Comparison of ENCODE assay signal across 8 mouse cellular contexts in genomic region chr3:131245766-131246578, GRCm38 (mm10). TPM values are rescaled to one million over a fixed set of nuclear protein-coding genes. Genes with fewer than 3 reads are reported as not detected.
DNase-seq lines count a peak whose midpoint lies in the region; ATAC-seq and TF ChIP-seq lines count a peak whose summit lies in the region.

No protein-coding gene starts in this region.

- no peak for TF ChIP-seq POLR2A in CH12.LX (IDR thresholded peaks at IDR 0.05; ENCODE audit: low read depth, low read length)
- TF ChIP-seq POLR2A in bone marrow macrophage, adult 2 months (IDR thresholded peaks at IDR 0.05; ENCODE audit: borderline replicate concordance, low read depth, low read length): no peak
- TF ChIP-seq POLR2A in embryonic fibroblast, embryonic 13.5 days (IDR thresholded peaks at IDR 0.05; ENCODE audit: low read depth, low read length): no peak

- no peaks in the 10 kb centered on the region for H3K79me2 ChIP-seq in CH12.LX (replicated peaks; ENCODE audit: control insufficient read depth, extremely low read depth, insufficient read depth, poor library complexity, severe bottlenecking)

- peak; percentile 59 to 90 for TF ChIP-seq CTCF in CH12.LX (conservative IDR thresholded peaks at IDR 0.05 in 1 of 2, IDR thresholded peaks at IDR 0.05 in 1 of 2; ENCODE audit: low read depth in 2 of 2, low read length in 2 of 2)
- peak; percentile 34 for TF ChIP-seq CTCF in bone marrow macrophage, adult 2 months (IDR thresholded peaks at IDR 0.05; ENCODE audit: low read depth, low read length)
- TF ChIP-seq CTCF in embryonic fibroblast, embryonic 13.5 days (IDR thresholded peaks at IDR 0.05; ENCODE audit: borderline replicate concordance, insufficient read depth, low read length): peak; percentile 92
- TF ChIP-seq CTCF in liver, embryonic 14.5 days (IDR thresholded peaks at IDR 0.05; ENCODE audit: low read depth): peak; percentile 80

- dilution Hi-C loops in CH12.LX (cut with MboI; ENCODE audit: extremely low pct_ligation_motif_present, extremely low pct_unique_long_range_greater_than_20kb, low sequenced_read_pairs): no loop called here

- no peak; the same call in 1 of the 2 replicates for ATAC-seq in heart, embryonic 15.5 days (replicated peaks; ENCODE audit: insufficient number of reproducible peaks, insufficient read depth, low FRiP score, low read depth)
- ATAC-seq in liver, embryonic 14.5 days (ENCODE audit: insufficient read depth): peak; percentile 26; the same call in 1 of the 2 replicates
- ATAC-seq in neural tube, embryonic 14.5 days (ENCODE audit: low read depth): peak; percentile 54; the same call in 1 of the 2 replicates

- no peaks in the 10 kb centered on the region for H3K27me3 ChIP-seq in CH12.LX (replicated peaks)
- H3K27me3 ChIP-seq in heart, embryonic 15.5 days: no peaks in the 10 kb centered on the region
- H3K27me3 ChIP-seq in liver, embryonic 14.5 days (ENCODE audit: control insufficient read depth, insufficient read depth, low read length): no peaks in the 10 kb centered on the region
- H3K27me3 ChIP-seq in neural tube, embryonic 14.5 days (ENCODE audit: control insufficient read depth, insufficient read depth, low read length): no peaks in the 10 kb centered on the region

- H3K4me1 ChIP-seq in CH12.LX (ENCODE audit: control insufficient read depth in 1 of 2, insufficient read depth in 2 of 2): peaks cover 4 to 60% of the 10 kb centered on the region in 2 experiments; a peak in 2 of 4 replicates
- H3K4me1 ChIP-seq in bone marrow macrophage, adult 2 months (ENCODE audit: control insufficient read depth, insufficient read depth, low read length): no peaks in the 10 kb centered on the region
- H3K4me1 ChIP-seq in embryonic fibroblast, embryonic 13.5 days (ENCODE audit: control insufficient read depth, insufficient read depth, low read length): no peaks in the 10 kb centered on the region
- H3K4me1 ChIP-seq in heart, embryonic 15.5 days (replicated peaks): peaks cover 29% of the 10 kb centered on the region
- H3K4me1 ChIP-seq in liver, embryonic 14.5 days (replicated peaks; ENCODE audit: control insufficient read depth in 2 of 2, insufficient read depth in 2 of 2, low read length in 1 of 2): no peaks in the 10 kb centered on the region
- H3K4me1 ChIP-seq in neural tube, embryonic 14.5 days (ENCODE audit: control insufficient read depth, insufficient read depth, low read length): no peaks in the 10 kb centered on the region

- H3K36me3 ChIP-seq in CH12.LX (replicated peaks in 1 of 2; ENCODE audit: control insufficient read depth in 1 of 2, insufficient read depth in 1 of 2, low read length in 1 of 2): peaks cover 6 to 62% of the 10 kb centered on the region in 2 experiments
- H3K36me3 ChIP-seq in heart, embryonic 15.5 days: peaks cover 44% of the 10 kb centered on the region
- H3K36me3 ChIP-seq in liver, embryonic 14.5 days (replicated peaks; ENCODE audit: control insufficient read depth, insufficient read depth, low read depth): no peaks in the 10 kb centered on the region
- no peaks in the 10 kb centered on the region for H3K36me3 ChIP-seq in neural tube, embryonic 14.5 days (ENCODE audit: control insufficient read depth, insufficient read depth, low read length)

- no peaks in the 10 kb centered on the region for H3K9me3 ChIP-seq in CH12.LX (replicated peaks; ENCODE audit: low read length)
- no peaks in the 10 kb centered on the region for H3K9me3 ChIP-seq in heart, embryonic 15.5 days (replicated peaks)
- no peaks in the 10 kb centered on the region for H3K9me3 ChIP-seq in liver, embryonic 14.5 days (ENCODE audit: control insufficient read depth, low read length)
- H3K9me3 ChIP-seq in neural tube, embryonic 14.5 days (ENCODE audit: control insufficient read depth, low read length): no peaks in the 10 kb centered on the region

- no peak for TF ChIP-seq EP300 in CH12.LX (IDR thresholded peaks at IDR 0.05; ENCODE audit: low read length)
- TF ChIP-seq EP300 in liver, embryonic 14.5 days (IDR thresholded peaks at IDR 0.05; ENCODE audit: low read depth): no peak

- peak; percentile 75 for DNase-seq in CH12.LX (ENCODE audit: extremely low read depth)
- peak; percentile 78 for DNase-seq in kidney, postnatal 14 days
- peak; percentile 22 to 29 (median 23) for DNase-seq in liver, embryonic 14.5 days (ENCODE audit: low read depth in 3 of 3, low spot score in 3 of 3)
- DNase-seq in thymus, postnatal 0 days (ENCODE audit: low spot score): peak; percentile 78

- no peak overlapping the region for H3K4me2 ChIP-seq in CH12.LX (ENCODE audit: insufficient read depth, low read depth, poor library complexity, severe bottlenecking)
- H3K4me2 ChIP-seq in heart, embryonic 15.5 days: no peak overlapping the region
- no peak overlapping the region for H3K4me2 ChIP-seq in liver, embryonic 14.5 days (ENCODE audit: low read depth)
- H3K4me2 ChIP-seq in neural tube, embryonic 14.5 days (ENCODE audit: low read depth, low read length): no peak overlapping the region

- H3K4me3 ChIP-seq in CH12.LX (replicated peaks in 1 of 3; ENCODE audit: low read depth in 2 of 3, low read length in 2 of 3, poor library complexity in 1 of 3): no peak overlapping the region
- no peak overlapping the region for H3K4me3 ChIP-seq in bone marrow macrophage, adult 2 months (ENCODE audit: insufficient read depth, low read length)
- H3K4me3 ChIP-seq in embryonic fibroblast, embryonic 13.5 days (ENCODE audit: insufficient read depth, low read length): no peak overlapping the region
- H3K4me3 ChIP-seq in heart, embryonic 15.5 days: no peak overlapping the region
- no peak overlapping the region for H3K4me3 ChIP-seq in liver, embryonic 14.5 days (ENCODE audit: insufficient read depth in 1 of 2, low read depth in 2 of 2, low read length in 2 of 2)
- no peak overlapping the region for H3K4me3 ChIP-seq in neural tube, embryonic 14.5 days (ENCODE audit: low read depth, low read length)

- no peak overlapping the region for H3K27ac ChIP-seq in CH12.LX (ENCODE audit: insufficient read depth, low read depth)
- H3K27ac ChIP-seq in bone marrow macrophage, adult 2 months (ENCODE audit: insufficient read depth, low read depth, low read length): no peak overlapping the region
- H3K27ac ChIP-seq in embryonic fibroblast, embryonic 13.5 days (ENCODE audit: insufficient read depth, low read length): no peak overlapping the region
- peak overlapping the region; percentile 68 for H3K27ac ChIP-seq in heart, embryonic 15.5 days
- no peak overlapping the region for H3K27ac ChIP-seq in liver, embryonic 14.5 days
- H3K27ac ChIP-seq in neural tube, embryonic 14.5 days (ENCODE audit: low read depth, low read length): no peak overlapping the region

- WGBS in heart, embryonic 15.5 days: 54% methylated on average over 11 of the region's 11 CpGs
- 47% methylated on average over 11 of the region's 11 CpGs for WGBS in liver, embryonic 14.5 days (ENCODE audit: insufficient replicate concordance)
- WGBS in neural tube, embryonic 14.5 days: 58% methylated on average over 11 of the region's 11 CpGs

- H3K9ac ChIP-seq in CH12.LX (ENCODE audit: insufficient read depth, low read depth): no peak overlapping the region
- H3K9ac ChIP-seq in heart, embryonic 15.5 days: no peak overlapping the region
- H3K9ac ChIP-seq in liver, embryonic 14.5 days (replicated peaks): no peak overlapping the region
- H3K9ac ChIP-seq in neural tube, embryonic 14.5 days (replicated peaks; ENCODE audit: low read depth, low read length): no peak overlapping the region

- in situ Hi-C loops in CH12.LX (cut with MboI; ENCODE audit: low pct_ligation_motif_present, low pct_unique_long_range_greater_than_20kb, low sequenced_read_pairs): loop anchor here (10.0 kb wide), 1 partner anchor 511 kb away; the partner anchor contains the start of gene Rpl34

- TF ChIP-seq RAD21 in CH12.LX (IDR thresholded peaks at IDR 0.05; ENCODE audit: low read depth, low read length): peak; percentile 85

TF ChIP-seq in CH12.LX, 34 proteins besides CTCF, POLR2A, EP300 and RAD21 (continues in another document):
- no peak for TF ChIP-seq PAX5 (IDR thresholded peaks at IDR 0.05; ENCODE audit: low read length)
- TF ChIP-seq ZNF384 (IDR thresholded peaks at IDR 0.05; ENCODE audit: low read depth, low read length): no peak
- peak; percentile 94 for TF ChIP-seq CHD2 (IDR thresholded peaks at IDR 0.05; ENCODE audit: low read length)
- TF ChIP-seq ZMIZ1 (IDR thresholded peaks at IDR 0.05; ENCODE audit: low read depth, low read length): no peak
- peak; percentile 64 for TF ChIP-seq SMC3 (IDR thresholded peaks at IDR 0.05; ENCODE audit: low read depth, low read length)
- TF ChIP-seq CHD1 (IDR thresholded peaks at IDR 0.05; ENCODE audit: low read depth, low read length): no peak
- no peak for TF ChIP-seq MYC (IDR thresholded peaks at IDR 0.05; ENCODE audit: low read depth, low read length)
- TF ChIP-seq NELFE (IDR thresholded peaks at IDR 0.05; ENCODE audit: low read depth, low read length): no peak

RNA-seq across cellular contexts. Expression of gene Hadh, which starts 25.9 kb away (rescaled TPM):
- 46.9 and 49.5 TPM in 2 replicates for total RNA-seq in CH12.LX (2012; rRNA removed)
- total RNA-seq in CH12.LX (2014; rRNA removed): 41.0 and 42.3 TPM in 2 replicates
- 65.2 and 73.4 TPM in 2 replicates for polyA plus RNA-seq in CH12.LX (2012; ENCODE audit: insufficient read length, low read depth)
- 41.0 and 44.0 TPM in 2 replicates for polyA plus RNA-seq in bone marrow macrophage, adult 2 months (2012; ENCODE audit: insufficient read depth, insufficient read length, missing spikeins)
- 53.8 and 69.1 TPM in 2 replicates for polyA plus RNA-seq in embryonic fibroblast, embryonic 13.5 days (2011; ENCODE audit: insufficient read length, low read depth, missing spikeins)
- polyA plus RNA-seq in heart, embryonic 15.5 days (2015; fragmentation: Nextera tagmentation; extraction: Ambion mirVana): 155 and 189 TPM in 2 replicates
- polyA plus RNA-seq in liver, embryonic 14.5 days (2012; rRNA removed): 61.1 and 78.3 TPM in 2 replicates
- 98.0 and 109 TPM in 2 replicates for polyA plus RNA-seq in liver, embryonic 14.5 days (2014; fragmentation: Nextera tagmentation; extraction: Ambion mirVana)
- 18.4 and 30.6 TPM in 2 replicates for polyA plus RNA-seq in neural tube, embryonic 14.5 days (2014; fragmentation: Nextera tagmentation; extraction: Ambion mirVana)
- polyA plus RNA-seq in thymus, postnatal 0 days (2015; fragmentation: Nextera tagmentation; extraction: Ambion mirVana): 89.3 and 94.8 TPM in 2 replicates

RNA-seq across cellular contexts. Expression of gene Cyp2u1, which starts 57.1 kb away (rescaled TPM):
- total RNA-seq in CH12.LX (2012; rRNA removed) (1.3 and 2.0 TPM in 2 replicates), CH12.LX (2014; rRNA removed) (0.50 and 0.60 TPM in 2 replicates)
- polyA plus RNA-seq in CH12.LX (2012; ENCODE audit: insufficient read length, low read depth): 0.52 and 0.54 TPM in 2 replicates
- 0.31 and 0.56 TPM in 2 replicates for polyA plus RNA-seq in bone marrow macrophage, adult 2 months (2012; ENCODE audit: insufficient read depth, insufficient read length, missing spikeins)
- 2.5 and 3.0 TPM in 2 replicates for polyA plus RNA-seq in embryonic fibroblast, embryonic 13.5 days (2011; ENCODE audit: insufficient read length, low read depth, missing spikeins)
- polyA plus RNA-seq in heart, embryonic 15.5 days (2015; fragmentation: Nextera tagmentation; extraction: Ambion mirVana): 9.4 and 11.9 TPM in 2 replicates
- 0.15 TPM in 2 replicates for polyA plus RNA-seq in liver, embryonic 14.5 days (2012; rRNA removed)
- 0.04 and 0.08 TPM in 2 replicates for polyA plus RNA-seq in liver, embryonic 14.5 days (2014; fragmentation: Nextera tagmentation; extraction: Ambion mirVana)
- polyA plus RNA-seq in neural tube, embryonic 14.5 days (2014; fragmentation: Nextera tagmentation; extraction: Ambion mirVana): 9.0 and 9.4 TPM in 2 replicates
- polyA plus RNA-seq in thymus, postnatal 0 days (2015; fragmentation: Nextera tagmentation; extraction: Ambion mirVana): 0.22 and 0.52 TPM in 2 replicates

Comparison
In these comparisons a context has a peak if more than half of its experiments do, and no peak if none do; other contexts are left out.
1. DNase-seq: peak in every context shown above with its lines; median percentile 78 in kidney, postnatal 14 days; 78 in thymus, postnatal 0 days; 75 in CH12.LX; 23 in liver, embryonic 14.5 days.
2. CTCF ChIP-seq: peak in every context shown above with its lines; median percentile 92 in embryonic fibroblast, embryonic 13.5 days; 80 in liver, embryonic 14.5 days; 74 in CH12.LX; 34 in bone marrow macrophage, adult 2 months.